Mouse (Mus musculus) inflammation-experienced regulatory T-cells, adult 16 weeks (primary cell): ENCODE measurements around the gene 1700034J05Rik. TPM values are rescaled to one million over a fixed set of nuclear protein-coding genes. Genes with fewer than 3 reads are reported as not detected.

Experiments
- polyA plus RNA-seq: library from polyadenylated mRNA; unstranded; fragments of 100-300 nt; shearing (Covaris generic); gene quantifications from one replicate; pipeline ENCODE4 v1.2.1, GENCODE M21; 2017

1700034J05Rik gene
- not detected for polyA plus RNA-seq

GRCm38 (mm10) chr6:146954258-146954657 lies at the start of gene 1700034J05Rik:
1700034J05Rik (minus strand) TSS chr6:146954422.

Other genes with a start within 250 kb of the 1700034J05Rik start
- gene Stk38l, start 229.4 kb downstream of the 1700034J05Rik start, polyA plus RNA-seq = 10.6 TPM
- gene Arntl2, start 158.4 kb downstream of the 1700034J05Rik start, polyA plus RNA-seq = 0.17 TPM
- not detected for gene Smco2, start 104.3 kb downstream of the 1700034J05Rik start, polyA plus RNA-seq
- gene Ppfibp1, start 65.9 kb downstream of the 1700034J05Rik start, polyA plus RNA-seq = 16.1 TPM
- not detected for gene Rep15, start 78.2 kb upstream of the 1700034J05Rik start, polyA plus RNA-seq
- 94.1 TPM for gene Mrps35, start 88.3 kb upstream of the 1700034J05Rik start, polyA plus RNA-seq
- gene Mansc4, start 132.6 kb upstream of the 1700034J05Rik start, polyA plus RNA-seq = not detected
- 10.6 TPM for gene Klhl42, start 137.0 kb upstream of the 1700034J05Rik start, polyA plus RNA-seq